Mouse (Mus musculus) CH12.LX (cell line): ENCODE data around the gene Pdzd2. TPM values are rescaled to one million over a fixed set of nuclear protein-coding genes. Genes with fewer than 3 reads are reported as not detected.

Experiments
- DNase-seq: peaks from one replicate; pipeline ENCODE4 v3.0.0-alpha.2; 2013; ENCODE audit errors: extremely low read depth
- H3K27ac ChIP-seq: 2 replicates; pipeline ENCODE4 v1.5.1; 2012; ENCODE audit warnings: low read depth, mild to moderate bottlenecking, control low read depth, moderate library complexity; ENCODE audit not compliant: insufficient read depth
- H3K27me3 ChIP-seq: replicated peaks from 2 replicates; pipeline ENCODE3; 2012; ENCODE audit warnings: inconsistent platforms
- H3K36me3 ChIP-seq, 2 experiments: replicated peaks in 1 of 2; 2 replicates each; pipeline versions ENCODE3 to v1.6.1; 2012; ENCODE audit warnings: inconsistent platforms in 1 of 2, low read length in 1 of 2, mild to moderate bottlenecking in 1 of 2, mixed read lengths in 1 of 2, moderate library complexity in 1 of 2; ENCODE audit not compliant: control insufficient read depth in 1 of 2, insufficient read depth in 1 of 2
- H3K4me1 ChIP-seq, 2 experiments: 2 replicates each; pipeline ENCODE4 v1.6.1; 2012; ENCODE audit warnings: inconsistent platforms in 1 of 2, moderate library complexity in 1 of 2; ENCODE audit not compliant: insufficient read depth in 2 of 2, control insufficient read depth in 1 of 2
- H3K4me2 ChIP-seq: 2 replicates; pipeline ENCODE4 v1.6.1; 2012; ENCODE audit warnings: low read depth, mild to moderate bottlenecking, control low read depth; ENCODE audit not compliant: poor library complexity, insufficient read depth, severe bottlenecking
- H3K4me3 ChIP-seq, 3 experiments: fragments of 150-350 bp in 1 of 3; sonication (generic) in 1 of 3; replicated peaks in 1 of 3; 2 replicates each; pipeline versions ENCODE3 to v1.5.1; 2011 to 2012; ENCODE audit warnings: low read depth in 2 of 3, low read length in 2 of 3, mild to moderate bottlenecking in 2 of 3, moderate library complexity in 2 of 3, control low read depth in 1 of 3, improper control_type of control experiment in 1 of 3, inconsistent platforms in 1 of 3, mixed read lengths in 1 of 3; ENCODE audit not compliant: poor library complexity in 1 of 3
- H3K79me2 ChIP-seq: replicated peaks from 2 replicates; pipeline ENCODE4 v1.6.1; 2012; ENCODE audit warnings: mild to moderate bottlenecking, moderate library complexity; ENCODE audit not compliant: control insufficient read depth, poor library complexity, insufficient read depth, severe bottlenecking; ENCODE audit errors: extremely low read depth
- H3K9ac ChIP-seq: 2 replicates; pipeline ENCODE4 v1.6.1; 2012; ENCODE audit warnings: low read depth, mild to moderate bottlenecking, control low read depth, moderate library complexity; ENCODE audit not compliant: insufficient read depth
- H3K9me3 ChIP-seq: replicated peaks from 2 replicates; pipeline ENCODE3; 2012; ENCODE audit warnings: low read length, inconsistent platforms, mixed read lengths
- BHLHE40 ChIP-seq: IDR thresholded peaks from 2 replicates; pipeline ENCODE4 v1.6.1; 2011; ENCODE audit warnings: mild to moderate bottlenecking, low read depth, low read length, improper control_type of control experiment
- CHD1 ChIP-seq: IDR thresholded peaks from 2 replicates; pipeline ENCODE4 v1.6.1; 2012; ENCODE audit warnings: low read depth, low read length, improper control_type of control experiment, inconsistent platforms
- ELF1 ChIP-seq: IDR thresholded peaks from 2 replicates; pipeline ENCODE4 v1.6.1; 2014; ENCODE audit warnings: low read depth, mild to moderate bottlenecking, inconsistent platforms, low read length, improper control_type of control experiment
- GABPA ChIP-seq: IDR thresholded peaks from 2 replicates; pipeline ENCODE4 v1.6.1; 2012; ENCODE audit warnings: low read depth, low read length, improper control_type of control experiment, inconsistent platforms; ENCODE audit not compliant: insufficient replicate concordance
- JUN ChIP-seq: IDR thresholded peaks from 2 replicates; pipeline ENCODE4 v1.6.1; 2011; ENCODE audit warnings: low read depth, mild to moderate bottlenecking, low read length, improper control_type of control experiment, moderate library complexity; ENCODE audit not compliant: insufficient read depth
- JUND ChIP-seq: conservative IDR thresholded peaks from 2 replicates; pipeline ENCODE4 v1.6.1; 2011; ENCODE audit warnings: low read depth, low read length, improper control_type of control experiment
- KAT2A ChIP-seq: IDR thresholded peaks from 2 replicates; pipeline ENCODE4 v1.6.1; 2012; ENCODE audit warnings: low read length, improper control_type of control experiment, inconsistent platforms; ENCODE audit not compliant: insufficient replicate concordance
- MAFK ChIP-seq: IDR thresholded peaks from 2 replicates; pipeline ENCODE4 v1.6.1; 2011; ENCODE audit warnings: low read length, improper control_type of control experiment; ENCODE audit not compliant: insufficient replicate concordance
- MAX ChIP-seq: IDR thresholded peaks from 2 replicates; pipeline ENCODE4 v1.6.1; 2011; ENCODE audit warnings: low read length, improper control_type of control experiment
- MAZ ChIP-seq: IDR thresholded peaks from 2 replicates; pipeline ENCODE4 v1.6.1; 2012; ENCODE audit warnings: low read depth, mild to moderate bottlenecking, inconsistent platforms, low read length, improper control_type of control experiment, moderate library complexity
- MEF2A ChIP-seq: IDR thresholded peaks from 2 replicates; pipeline ENCODE4 v1.6.1; 2014; ENCODE audit warnings: low read depth, mild to moderate bottlenecking, inconsistent platforms, low read length, improper control_type of control experiment, borderline replicate concordance
- MXI1 ChIP-seq: IDR thresholded peaks from 2 replicates; pipeline ENCODE4 v1.6.1; 2011; ENCODE audit warnings: mild to moderate bottlenecking, low read depth, low read length, improper control_type of control experiment
- MYC ChIP-seq: IDR thresholded peaks from 2 replicates; pipeline ENCODE4 v1.6.1; 2011; ENCODE audit warnings: low read depth, mild to moderate bottlenecking, improper control_type of control experiment, low read length
- POLR2A ChIP-seq: IDR thresholded peaks from 2 replicates; pipeline ENCODE4 v1.6.1; 2011; ENCODE audit warnings: low read depth, mild to moderate bottlenecking, improper control_type of control experiment, low read length
- POLR2AphosphoS2 ChIP-seq: IDR thresholded peaks from 2 replicates; pipeline ENCODE4 v1.6.1; 2011; ENCODE audit warnings: low read depth, low read length, improper control_type of control experiment
- UBTF ChIP-seq: IDR thresholded peaks from 2 replicates; pipeline ENCODE4 v1.6.1; 2012; ENCODE audit warnings: low read depth, mild to moderate bottlenecking, inconsistent platforms, low read length, improper control_type of control experiment, moderate library complexity
- ZC3H11A ChIP-seq: IDR thresholded peaks from 2 replicates; pipeline ENCODE4 v1.6.1; 2012; ENCODE audit warnings: low read depth, mild to moderate bottlenecking, inconsistent platforms, low read length, improper control_type of control experiment
- ZKSCAN1 ChIP-seq: IDR thresholded peaks from 2 replicates; pipeline ENCODE4 v1.6.1; 2012; ENCODE audit warnings: low read depth, inconsistent platforms, low read length, improper control_type of control experiment, borderline replicate concordance
- ZMIZ1 ChIP-seq: IDR thresholded peaks from 2 replicates; pipeline ENCODE4 v1.6.1; 2012; ENCODE audit warnings: low read depth, mild to moderate bottlenecking, inconsistent platforms, low read length, improper control_type of control experiment
- dilution Hi-C: fragments of 300-500 bp; cut with MboI; formaldehyde crosslinking; loops from 2 replicates; pipeline ENCODE4 v1.14.3; 2020; ENCODE audit warnings: low sequenced_read_pairs; ENCODE audit not compliant: extremely low pct_unique_long_range_greater_than_20kb, extremely low pct_ligation_motif_present
- in situ Hi-C: fragments of 300-500 bp; cut with MboI; formaldehyde crosslinking; loops from 3 replicates; pipeline ENCODE4 v1.14.3; 2019; ENCODE audit warnings: low sequenced_read_pairs, low pct_ligation_motif_present, low pct_unique_long_range_greater_than_20kb, mixed read lengths
- polyA plus RNA-seq: library from polyadenylated mRNA; unstranded; fragments of >175 nt; gene quantifications from 2 replicates; pipeline ENCODE4 v1.2.1, GENCODE M21; 2012; ENCODE audit warnings: low read depth; ENCODE audit not compliant: insufficient read length
- total RNA-seq, 2 experiments: library from RNA; depleted of rRNA; stranded (reverse); fragments of 300-350 nt in 1 of 2; fragments of >200 nt in 1 of 2; gene quantifications; 2 replicates each; pipeline ENCODE4 v1.2.3; 2012 to 2014

Pdzd2 gene
- total and polyA plus RNA-seq, 3 experiments = 0.04 to 0.24 (median 0.17) TPM

DNA sequence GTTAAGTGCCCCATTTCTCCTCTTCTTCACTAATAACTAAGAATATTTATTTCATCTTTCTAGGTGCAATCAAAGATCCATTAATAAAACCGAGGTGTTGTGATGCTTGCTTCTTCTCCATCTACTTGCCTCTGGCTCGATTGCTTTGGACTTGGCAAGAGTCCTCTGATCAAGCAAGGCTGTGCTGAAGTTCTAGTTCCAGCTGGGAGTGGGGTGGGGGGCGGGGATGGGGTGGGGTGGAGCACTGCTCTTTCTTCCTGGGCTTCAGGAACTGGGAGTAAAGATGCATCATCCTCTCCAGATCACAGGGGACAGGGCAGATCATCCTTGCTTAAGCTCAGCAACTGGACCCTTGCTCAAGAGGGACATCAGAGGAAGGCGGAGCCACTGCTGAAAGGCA is 5.5 kb downstream of the Pdzd2 start:
- in situ Hi-C loops (no loop called here), dilution Hi-C loops (no loop called here)
- no peak overlapping the region for H3K4me3 ChIP-seq
- peaks cover 10% of the 10 kb centered on the region for H3K27me3 ChIP-seq
- no peak overlapping the region for H3K4me2 ChIP-seq
- no peak overlapping the region for H3K27ac ChIP-seq
- no peak for TF ChIP-seq KAT2A
- no peak for TF ChIP-seq ZMIZ1
- TF ChIP-seq, all 38 proteins: peak for 0
- Histone ChIP-seq H3K4me1 (peaks cover 0 to 5% of the 10 kb centered on the region in 2 experiments; a peak in 1 of 4 replicates), H3K36me3 (no peaks in the 10 kb centered on the region), H3K9ac (no peak overlapping the region), H3K9me3 (no peaks in the 10 kb centered on the region), H3K79me2 (no peaks in the 10 kb centered on the region)
- DNase-seq = no peak

DNA sequence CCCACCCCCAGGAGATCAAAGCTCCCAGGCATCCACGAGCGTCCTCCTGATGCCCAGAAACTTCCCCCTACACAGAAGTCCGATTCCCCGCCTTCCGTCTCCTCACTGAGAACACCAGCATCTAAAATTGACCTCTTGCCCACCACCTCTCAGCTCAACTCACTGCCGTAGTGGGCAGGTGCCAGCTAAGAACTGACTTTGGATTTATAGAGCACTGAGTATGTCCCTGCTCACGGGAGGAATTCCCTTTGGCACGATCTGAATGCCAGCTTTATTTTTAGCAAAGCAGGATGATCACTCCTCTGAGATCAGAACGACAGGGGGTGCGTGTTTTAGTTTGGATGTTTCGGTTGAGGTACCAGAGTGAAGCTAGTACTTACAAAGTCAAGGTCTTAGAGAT is 7.1 kb downstream of the Pdzd2 start:
- H3K9ac ChIP-seq = no peak overlapping the region
- H3K4me3 ChIP-seq = no peak overlapping the region
- H3K9me3 ChIP-seq = no peaks in the 10 kb centered on the region
- H3K4me2 ChIP-seq = no peak overlapping the region
- dilution Hi-C loops (no loop called here), in situ Hi-C loops (no loop called here)
- H3K36me3 ChIP-seq = no peaks in the 10 kb centered on the region
- H3K27me3 ChIP-seq = peaks cover 2% of the 10 kb centered on the region
- no peak for TF ChIP-seq JUND
- TF ChIP-seq MEF2A = no peak
- no peak for TF ChIP-seq POLR2AphosphoS2
- no peak for TF ChIP-seq MAZ
- no peak for TF ChIP-seq UBTF
- no peak for TF ChIP-seq POLR2A
- no peak for TF ChIP-seq MXI1
- no peak for TF ChIP-seq MAFK
- TF ChIP-seq JUN = no peak
- TF ChIP-seq ZMIZ1 = no peak
- no peak for TF ChIP-seq BHLHE40
- no peak for TF ChIP-seq ZKSCAN1
- TF ChIP-seq KAT2A = no peak
- no peak for TF ChIP-seq ELF1
- TF ChIP-seq CHD1 = no peak
- TF ChIP-seq ZC3H11A = no peak
- no peak for TF ChIP-seq GABPA
- TF ChIP-seq MYC = no peak
- TF ChIP-seq MAX = no peak
- no peak overlapping the region for H3K27ac ChIP-seq
- H3K4me1 ChIP-seq = peaks cover 0 to 5% of the 10 kb centered on the region in 2 experiments; a peak in 1 of 4 replicates
- DNase-seq = no peak
- H3K79me2 ChIP-seq = no peaks in the 10 kb centered on the region
